Mouse (Mus musculus): ENCODE results near the gene Adam15. TPM values are rescaled to one million over a fixed set of nuclear protein-coding genes. Genes with fewer than 3 reads are reported as not detected.

Gene Adam15
- polyA plus RNA-seq, 1 experiment from 2014 or later = 36.4 TPM

GRCm38 (mm10) chr3:89315195-89315929 is 34.4 kb downstream of the Adam15 start:
- 5% methylated on average over 26 of the region's 26 CpGs for WGBS
- DNase-seq (ENCODE audit: low spot score) = peak; percentile 90
- Histone ChIP-seq H3K4me1 (replicated peaks) (peaks cover 60% of the 10 kb centered on the region), H3K4me3 (peak overlapping the region; percentile 54), H3K9me3 (no peaks in the 10 kb centered on the region), H3K27ac (peak overlapping the region; percentile 84), H3K27me3 (ENCODE audit: insufficient read depth, poor library complexity, severe bottlenecking) (peaks cover 57% of the 10 kb centered on the region), H3K36me3 (no peaks in the 10 kb centered on the region)

DNA sequence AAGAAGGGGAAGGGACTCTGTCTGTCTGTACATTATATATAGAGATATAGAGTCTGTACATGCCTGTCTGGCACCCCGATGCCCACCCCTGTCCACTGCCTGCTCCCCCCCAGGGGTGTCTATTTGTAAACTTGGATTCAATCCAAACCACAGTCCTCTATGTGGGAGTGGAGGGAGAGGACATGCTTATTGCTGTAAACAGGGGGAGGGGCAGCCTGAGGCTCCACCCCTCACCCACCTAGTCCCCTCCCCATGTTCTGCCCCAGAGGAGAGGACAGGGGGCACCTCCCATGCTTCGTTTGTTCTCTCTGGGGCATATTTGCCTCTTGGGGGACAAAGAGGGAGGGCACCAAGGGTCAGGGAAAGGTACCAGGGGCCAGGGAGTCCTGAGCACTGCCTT is 35.0 kb downstream of the Adam15 start:
- Histone ChIP-seq H3K4me3 (peak overlapping the region; percentile 54), H3K27me3 (ENCODE audit: insufficient read depth, poor library complexity, severe bottlenecking) (peaks cover 51% of the 10 kb centered on the region), H3K4me1 (replicated peaks) (peaks cover 54% of the 10 kb centered on the region)

DNA sequence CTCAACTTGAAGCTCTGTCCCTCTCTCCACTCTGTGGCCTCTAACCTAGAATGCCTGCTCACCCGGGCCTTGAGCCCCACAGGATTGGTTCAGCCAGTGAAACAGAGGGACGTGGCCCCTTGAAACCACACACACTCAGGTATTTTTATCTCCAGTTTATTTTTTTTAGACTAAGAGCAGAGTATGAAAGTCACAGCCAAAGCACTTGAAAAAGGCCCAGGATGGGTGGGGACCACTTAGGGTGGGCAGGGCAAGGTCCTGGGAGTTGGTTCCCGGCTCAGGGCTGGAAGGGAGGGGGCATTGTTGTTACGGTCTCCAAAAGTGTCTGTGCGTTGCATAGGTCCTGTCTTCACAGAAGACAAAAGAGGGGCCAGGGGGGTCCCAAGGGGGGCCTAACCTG is 35.5 kb downstream of the Adam15 start:
- DNase-seq (ENCODE audit: low spot score) = no peak
- WGBS = 77% methylated on average over 5 of the region's 5 CpGs
- H3K9me3 ChIP-seq = no peaks in the 10 kb centered on the region
- H3K4me3 ChIP-seq = no peak overlapping the region
- peaks cover 50% of the 10 kb centered on the region for H3K4me1 ChIP-seq (replicated peaks)
- H3K36me3 ChIP-seq = no peaks in the 10 kb centered on the region
- H3K27me3 ChIP-seq (ENCODE audit: insufficient read depth, poor library complexity, severe bottlenecking) = peaks cover 46% of the 10 kb centered on the region
- H3K27ac ChIP-seq = no peak overlapping the region

More for the DNA sequence above, 35.0 kb downstream of the Adam15 start:
- DNase-seq (ENCODE audit: low spot score) = no peak
- no peaks in the 10 kb centered on the region for H3K9me3 ChIP-seq
- peak overlapping the region; percentile 84 for H3K27ac ChIP-seq
- no peaks in the 10 kb centered on the region for H3K36me3 ChIP-seq
- 42% methylated on average over 2 of the region's 2 CpGs for WGBS

DNA sequence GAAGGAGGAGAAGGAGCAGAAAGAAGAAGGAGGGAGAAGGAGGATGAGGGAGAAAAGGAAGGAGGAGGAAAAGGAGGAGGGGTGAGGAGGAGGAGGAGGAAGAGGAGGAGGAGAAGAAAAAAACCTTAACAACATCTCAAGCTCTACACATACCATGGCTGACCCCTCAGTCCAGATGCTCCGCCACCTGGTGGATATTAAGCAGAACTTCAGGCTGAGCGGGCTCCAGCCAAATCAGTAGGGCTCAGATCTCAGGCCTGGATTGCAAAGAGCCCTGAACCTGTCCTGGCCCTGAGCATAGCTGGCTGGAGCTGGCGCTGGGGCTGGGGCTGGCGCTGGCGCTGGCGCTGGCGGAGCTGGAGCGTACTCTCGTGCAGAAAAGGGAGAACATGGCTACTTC is 41.7 kb downstream of the Adam15 start:
- WGBS = 3% methylated on average over 9 of the region's 9 CpGs
- H3K27ac ChIP-seq = no peak overlapping the region
- DNase-seq (ENCODE audit: low spot score) = peak; percentile 82

DNA sequence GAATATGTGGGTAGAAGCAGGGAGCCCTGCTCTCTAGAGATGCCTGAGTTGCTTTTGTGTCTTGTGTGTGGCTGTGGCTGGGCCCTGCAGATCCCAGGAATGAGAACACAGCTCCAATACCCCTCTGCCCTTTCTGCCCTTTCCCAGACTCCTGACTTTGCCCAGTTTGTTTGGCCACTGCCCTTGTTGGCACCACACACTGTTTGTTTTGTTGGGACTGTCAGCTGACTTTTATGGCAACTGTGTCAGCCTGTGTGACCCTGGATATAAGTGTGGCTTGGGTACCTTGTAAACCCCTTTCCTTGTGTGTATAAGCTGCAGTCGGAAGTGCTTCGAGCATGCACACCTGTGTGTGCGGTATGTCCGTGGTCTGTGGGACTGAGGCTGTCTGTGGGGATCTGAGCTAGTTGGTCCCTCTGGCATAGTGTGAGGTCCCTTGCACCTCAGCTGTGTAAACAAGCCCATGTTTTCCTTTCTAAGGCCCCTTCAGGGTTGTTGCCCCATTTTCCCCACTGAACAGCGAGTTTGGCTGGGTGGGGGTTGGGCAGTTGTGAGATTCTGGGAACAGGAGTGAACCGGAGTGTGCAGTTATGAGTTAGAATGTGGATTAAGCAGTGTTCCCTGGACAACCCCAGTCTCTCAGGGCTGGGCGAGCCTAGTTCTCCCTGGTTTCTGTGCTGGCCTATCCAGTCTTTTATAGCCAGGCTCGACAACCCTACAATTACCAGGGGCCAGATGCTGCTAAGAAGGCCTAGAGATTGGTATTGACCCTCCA is 44.1 kb downstream of the Adam15 start:
- WGBS = 66% methylated on average over 8 of the region's 8 CpGs
- Histone ChIP-seq H3K4me3 (no peak overlapping the region), H3K27ac (no peak overlapping the region), H3K36me3 (no peaks in the 10 kb centered on the region), H3K4me1 (replicated peaks) (peaks cover 27% of the 10 kb centered on the region), H3K9me3 (no peaks in the 10 kb centered on the region), H3K27me3 (ENCODE audit: insufficient read depth, poor library complexity, severe bottlenecking) (peaks cover 12% of the 10 kb centered on the region; the same call in 1 of the 2 replicates)
- DNase-seq (ENCODE audit: low spot score) = no peak

More for the DNA sequence above, 41.7 kb downstream of the Adam15 start:
- no peaks in the 10 kb centered on the region for H3K36me3 ChIP-seq
- H3K9me3 ChIP-seq = no peaks in the 10 kb centered on the region
- peaks cover 9% of the 10 kb centered on the region; the same call in 1 of the 2 replicates for H3K27me3 ChIP-seq (ENCODE audit: insufficient read depth, poor library complexity, severe bottlenecking)
- peaks cover 27% of the 10 kb centered on the region for H3K4me1 ChIP-seq (replicated peaks)
- H3K4me3 ChIP-seq = no peak overlapping the region

DNA sequence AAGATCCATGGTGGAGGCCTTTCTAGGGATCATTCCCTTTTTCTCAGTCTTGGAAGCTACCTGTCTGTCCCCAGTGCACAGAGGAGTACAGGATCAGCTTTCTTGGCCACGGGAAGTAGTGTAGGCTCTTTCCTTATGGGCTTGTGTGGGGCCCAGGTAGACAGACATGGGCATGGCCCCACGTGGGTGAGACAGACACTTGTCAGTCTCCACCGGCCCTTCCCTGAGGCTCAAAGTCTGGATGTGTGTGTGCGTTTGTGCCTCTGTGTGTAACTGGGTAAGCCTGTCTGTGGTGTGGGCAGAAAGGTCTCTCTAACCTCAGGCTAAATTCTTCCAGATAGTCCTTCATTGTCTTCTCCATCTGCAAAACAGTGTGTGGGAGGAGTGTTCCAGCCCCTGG is 44.7 kb downstream of the Adam15 start:
- Histone ChIP-seq H3K27ac (no peak overlapping the region), H3K4me3 (no peak overlapping the region), H3K27me3 (ENCODE audit: insufficient read depth, poor library complexity, severe bottlenecking) (peaks cover 15% of the 10 kb centered on the region; the same call in 1 of the 2 replicates), H3K4me1 (replicated peaks) (peaks cover 27% of the 10 kb centered on the region), H3K36me3 (no peaks in the 10 kb centered on the region), H3K9me3 (no peaks in the 10 kb centered on the region)
- 66% methylated on average over 4 of the region's 4 CpGs for WGBS
- DNase-seq (ENCODE audit: low spot score) = no peak

GRCm38 (mm10) chr3:89304440-89304839 is 45.4 kb downstream of the Adam15 start:
- H3K27ac ChIP-seq = no peak overlapping the region
- WGBS = 62% methylated on average over 6 of the region's 6 CpGs

DNA sequence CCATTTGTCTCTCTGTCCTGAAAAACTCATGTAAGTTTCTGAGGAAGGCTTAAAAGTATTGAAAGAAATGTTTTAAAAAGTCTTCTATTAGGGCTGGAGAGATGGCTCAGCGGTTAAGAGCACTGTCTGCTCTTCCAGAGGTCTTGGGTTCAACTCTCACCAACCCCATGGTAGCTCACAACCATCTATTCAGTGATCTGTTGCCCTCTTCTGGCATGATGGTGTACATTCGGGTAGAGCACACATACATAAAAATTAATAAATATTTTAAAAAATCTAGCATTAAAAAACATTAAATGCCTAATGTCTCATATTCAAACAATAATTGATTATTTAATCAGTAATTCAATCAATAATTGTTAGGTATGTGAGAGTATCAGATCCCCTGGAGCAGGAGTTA is 49.3 kb downstream of the Adam15 start:
- DNase-seq (ENCODE audit: low spot score) = no peak
- 64% methylated on average over 2 of the region's 2 CpGs for WGBS
- peaks cover 22% of the 10 kb centered on the region for H3K4me1 ChIP-seq (replicated peaks)
- H3K27me3 ChIP-seq (ENCODE audit: insufficient read depth, poor library complexity, severe bottlenecking) = peaks cover 27% of the 10 kb centered on the region
- no peaks in the 10 kb centered on the region for H3K36me3 ChIP-seq
- no peak overlapping the region for H3K27ac ChIP-seq
- H3K4me3 ChIP-seq = no peak overlapping the region
- no peaks in the 10 kb centered on the region for H3K9me3 ChIP-seq

More at GRCm38 (mm10) chr3:89304440-89304839, 45.4 kb downstream of the Adam15 start:
- Histone ChIP-seq H3K27me3 (ENCODE audit: insufficient read depth, poor library complexity, severe bottlenecking) (peaks cover 21% of the 10 kb centered on the region; the same call in 1 of the 2 replicates), H3K36me3 (no peaks in the 10 kb centered on the region), H3K9me3 (no peaks in the 10 kb centered on the region), H3K4me3 (no peak overlapping the region), H3K4me1 (replicated peaks) (peaks cover 34% of the 10 kb centered on the region)
- DNase-seq (ENCODE audit: low spot score) = no peak

DNA sequence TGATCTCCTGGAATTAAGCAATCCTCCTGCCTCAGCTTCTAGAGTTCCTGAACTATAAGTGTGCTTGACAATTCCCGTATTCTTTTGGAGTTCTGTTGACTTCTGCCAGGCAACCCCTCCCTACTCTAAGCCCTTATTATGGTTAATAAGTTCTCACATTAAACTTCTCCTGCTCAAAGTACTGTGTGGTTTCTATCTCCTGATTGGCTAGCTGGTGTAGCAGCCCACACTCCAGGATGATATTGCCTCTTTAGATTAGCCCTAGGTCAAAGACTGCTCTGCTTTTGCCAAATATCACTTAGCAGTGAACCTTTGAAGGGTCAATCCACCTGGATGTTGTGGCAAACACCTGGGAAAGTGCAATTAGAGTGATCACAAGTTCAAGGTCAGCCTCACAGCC is 49.7 kb downstream of the Adam15 start:
- peak overlapping the region; percentile 41 for H3K4me3 ChIP-seq
- peaks cover 18% of the 10 kb centered on the region for H3K4me1 ChIP-seq (replicated peaks)
- H3K27me3 ChIP-seq (ENCODE audit: insufficient read depth, poor library complexity, severe bottlenecking) = peaks cover 27% of the 10 kb centered on the region
- DNase-seq (ENCODE audit: low spot score) = no peak
- no peak overlapping the region for H3K27ac ChIP-seq
- H3K9me3 ChIP-seq = no peaks in the 10 kb centered on the region
- no peaks in the 10 kb centered on the region for H3K36me3 ChIP-seq
- WGBS = 73% methylated on average over 1 of the region's 1 CpGs

DNA sequence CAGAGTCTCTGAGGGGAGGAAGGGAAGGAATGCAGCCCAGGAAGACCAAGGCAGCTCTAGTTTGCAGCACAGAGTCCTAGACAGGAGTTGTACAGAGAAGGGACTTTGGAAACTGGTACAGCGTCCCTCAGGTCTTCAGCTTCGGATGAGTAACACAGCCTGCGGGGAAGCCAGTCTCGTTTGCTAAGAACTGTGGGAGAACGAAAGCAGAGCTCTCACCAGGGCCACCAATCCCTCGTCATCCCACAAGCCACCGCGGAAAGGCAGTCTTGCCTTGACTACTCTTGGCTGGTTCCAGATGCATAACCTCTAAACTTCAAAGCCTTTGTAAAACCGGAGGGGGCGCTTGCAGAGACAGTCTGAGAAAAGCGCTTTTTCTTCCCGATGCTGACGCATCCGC is 50.3 kb downstream of the Adam15 start:
- peaks cover 25% of the 10 kb centered on the region for H3K27me3 ChIP-seq (ENCODE audit: insufficient read depth, poor library complexity, severe bottlenecking)
- no peaks in the 10 kb centered on the region for H3K9me3 ChIP-seq
- H3K27ac ChIP-seq = peak overlapping the region; percentile 62
- 5% methylated on average over 14 of the region's 14 CpGs for WGBS
- peak overlapping the region; percentile 41 for H3K4me3 ChIP-seq
- peak; percentile 49 for DNase-seq (ENCODE audit: low spot score)
- no peaks in the 10 kb centered on the region for H3K36me3 ChIP-seq
- H3K4me1 ChIP-seq (replicated peaks) = peaks cover 12% of the 10 kb centered on the region

- 87% methylated on average over 6 of the region's 6 CpGs for WGBS
- Histone ChIP-seq H3K4me3 (no peak overlapping the region), H3K27me3 (ENCODE audit: insufficient read depth, poor library complexity, severe bottlenecking) (peaks cover 23% of the 10 kb centered on the region)
Observed at GRCm38 (mm10) chr3:89298908-89299307, 50.9 kb downstream of the Adam15 start.

DNA sequence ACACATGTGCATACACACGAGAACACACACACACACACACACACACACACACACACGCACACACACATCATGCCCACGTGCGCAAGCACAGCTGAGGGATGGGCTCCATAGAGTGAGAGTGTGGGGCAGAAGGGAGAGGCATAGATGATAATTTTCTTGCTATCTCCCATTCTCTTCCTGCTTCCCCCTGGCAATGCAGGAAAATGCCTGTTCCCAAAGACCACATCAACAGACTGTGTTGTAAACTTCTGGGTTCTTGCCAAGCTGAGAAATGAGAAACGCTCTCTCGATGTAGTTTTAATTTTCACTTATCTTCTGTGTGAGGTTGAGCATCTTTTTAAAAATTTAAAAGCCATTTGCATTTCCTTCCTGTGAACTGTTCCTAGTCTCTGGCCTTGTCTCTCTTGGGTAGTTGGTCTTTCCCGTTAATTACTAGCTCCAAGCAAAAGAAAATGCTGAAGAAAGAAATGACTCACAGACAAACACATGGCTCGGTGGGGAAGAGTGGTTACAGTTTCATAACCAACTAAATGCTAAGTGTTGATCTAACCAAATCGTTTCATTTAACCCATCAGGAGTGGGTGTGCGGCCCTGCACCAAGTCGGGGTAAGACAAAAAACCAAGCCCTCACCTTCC is 52.9 kb downstream of the Adam15 start:
- no peak overlapping the region for H3K27ac ChIP-seq

More at GRCm38 (mm10) chr3:89298908-89299307, 50.9 kb downstream of the Adam15 start:
- H3K9me3 ChIP-seq = no peaks in the 10 kb centered on the region
- no peaks in the 10 kb centered on the region for H3K36me3 ChIP-seq
- no peak overlapping the region for H3K27ac ChIP-seq
- peaks cover 10% of the 10 kb centered on the region for H3K4me1 ChIP-seq (replicated peaks)
- no peak for DNase-seq (ENCODE audit: low spot score)

More for the DNA sequence above, 52.9 kb downstream of the Adam15 start:
- Histone ChIP-seq H3K36me3 (no peaks in the 10 kb centered on the region), H3K9me3 (no peaks in the 10 kb centered on the region), H3K4me3 (no peak overlapping the region), H3K4me1 (replicated peaks) (peaks cover 10% of the 10 kb centered on the region), H3K27me3 (ENCODE audit: insufficient read depth, poor library complexity, severe bottlenecking) (peaks cover 20% of the 10 kb centered on the region)
- no peak for DNase-seq (ENCODE audit: low spot score)
- 89% methylated on average over 11 of the region's 11 CpGs for WGBS

All from hindbrain, embryonic 10.5 days (tissue).